Mouse (Mus musculus): ENCODE results near the gene Lrfn3.

Gene Lrfn3

DNA sequence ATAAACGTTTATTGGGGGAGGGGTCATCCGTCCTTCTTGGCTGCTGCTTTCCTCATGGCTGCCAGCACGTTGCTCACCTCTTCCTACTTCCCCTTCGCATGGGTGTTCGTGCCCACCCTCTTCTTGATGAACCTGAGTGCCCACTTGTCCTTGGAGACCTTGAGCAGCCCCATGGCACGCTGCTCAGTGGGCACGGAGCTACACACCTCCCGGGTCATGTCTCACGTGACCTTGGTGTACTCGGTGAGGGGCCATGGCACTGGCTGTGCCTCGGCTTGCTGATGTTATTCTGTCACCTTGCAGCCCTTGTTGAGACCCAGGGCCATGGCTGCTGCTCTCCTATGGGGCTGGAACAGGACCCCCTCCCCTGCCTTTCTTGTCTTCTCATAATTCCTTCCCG is 52.4 kb downstream of the Lrfn3 start:
- peak in 1 of 2 experiments; percentile 46 for DNase-seq

DNA sequence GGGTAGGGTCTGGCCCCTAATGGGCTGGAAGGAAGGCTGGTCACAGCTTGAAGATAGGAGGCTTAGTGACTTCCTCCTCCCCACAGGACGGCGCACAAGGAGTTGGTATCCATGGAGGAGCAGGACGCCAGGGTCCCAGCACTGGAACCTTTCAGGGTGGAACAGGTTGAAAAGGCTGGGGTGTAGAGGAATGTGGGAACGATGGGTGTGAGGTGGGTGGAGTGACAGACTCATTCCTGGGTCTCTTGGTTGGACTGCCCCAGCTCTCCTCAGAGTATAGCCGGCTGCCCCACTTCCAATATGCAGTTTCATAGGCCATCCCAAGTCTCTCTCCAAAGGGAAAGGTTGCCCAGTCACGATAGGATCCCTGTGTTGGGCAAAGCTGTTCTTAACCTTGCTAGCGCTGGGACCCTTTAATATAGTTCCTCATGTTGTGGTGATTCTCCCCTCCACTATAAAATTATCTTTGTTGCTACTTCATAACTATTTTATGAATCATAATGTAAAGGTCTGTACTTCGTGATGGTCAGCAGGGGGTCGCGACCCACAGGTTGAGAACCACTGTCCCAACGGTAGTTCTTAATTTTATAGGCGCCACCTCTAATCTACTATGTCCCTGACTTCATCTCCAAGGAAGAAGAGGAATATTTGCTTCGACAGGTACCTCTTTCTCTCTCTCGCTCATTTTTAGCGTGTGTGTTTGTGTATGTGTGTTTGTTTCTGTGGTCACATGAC is 53.0 kb downstream of the Lrfn3 start:
- DNase-seq = no peak

- DNase-seq = peak; percentile 96 to 98
These were observed 54.2 kb downstream of the Lrfn3 start, which contains the start of gene Alkbh6 for GRCm38 (mm10) chr7:30308076-30309005. Alkbh6 (plus strand) TSS chr7:30308717.

DNA sequence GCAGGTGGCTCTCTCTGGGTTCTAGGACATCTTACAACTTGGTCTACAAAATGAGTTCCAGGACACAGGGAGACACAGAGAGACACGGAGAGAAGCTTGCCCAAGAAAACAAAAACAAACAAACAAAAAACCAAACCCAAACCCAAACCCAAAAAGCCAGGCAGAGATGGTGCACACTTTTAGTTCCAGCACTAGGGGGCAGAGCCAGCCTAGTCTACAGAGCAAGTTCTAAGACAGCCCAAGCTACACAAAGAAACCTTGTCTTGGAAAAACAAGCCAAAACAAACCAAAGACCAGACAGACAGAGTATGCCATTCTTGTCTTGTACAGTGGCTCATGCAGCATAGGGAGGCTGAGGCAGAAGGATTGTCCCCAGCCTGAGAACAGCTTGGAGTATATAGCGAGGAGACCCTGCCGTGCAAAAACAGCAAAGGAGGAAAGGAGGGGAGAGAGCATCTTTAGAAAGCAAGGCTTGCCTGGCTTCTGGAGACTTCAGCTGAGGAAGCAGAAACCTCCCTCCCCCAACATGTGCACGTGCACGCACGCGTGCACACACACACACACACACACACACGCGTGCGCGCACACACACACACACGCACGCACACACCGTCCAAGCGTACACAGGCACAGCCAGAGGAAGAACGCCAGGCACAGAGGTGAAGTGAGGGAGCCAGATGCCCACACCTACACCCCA is 56.3 kb downstream of the Lrfn3 start:
- DNase-seq = no peak

Measured in kidney, adult 8-10 months (tissue).